7 mouse cellular contexts compared by ENCODE assay signal in the genomic region with DNA sequence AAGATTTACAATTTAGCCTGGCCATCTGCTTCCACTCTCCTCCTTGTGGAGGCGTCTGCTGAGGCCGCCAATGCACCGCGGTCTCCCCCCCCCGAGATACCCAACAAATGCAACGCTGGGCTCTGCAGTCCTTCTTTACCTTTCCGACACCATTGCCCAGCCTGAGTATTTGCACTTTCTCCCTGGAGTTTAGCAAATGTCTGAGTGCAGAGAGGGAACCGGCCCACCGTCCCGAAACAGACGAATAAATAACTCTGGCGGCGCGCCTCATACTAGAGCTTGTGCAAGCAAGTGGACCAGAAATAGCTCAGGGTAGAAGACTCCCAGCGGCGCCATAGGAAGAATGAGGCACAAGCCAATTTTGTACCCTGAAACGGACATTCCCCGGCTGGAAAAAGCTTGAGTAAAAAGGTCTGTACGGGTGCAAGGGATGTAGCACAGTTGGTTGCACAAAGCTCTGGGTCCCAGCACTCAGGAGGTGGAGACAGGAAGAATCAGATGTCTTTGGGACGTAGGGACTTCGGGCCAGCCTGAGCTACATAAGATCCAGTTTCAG. TPM values are rescaled to one million over a fixed set of nuclear protein-coding genes. Genes with fewer than 3 reads are reported as not detected.
DNase-seq lines count a peak whose midpoint lies in the region; ATAC-seq and TF ChIP-seq lines count a peak whose summit lies in the region.

No protein-coding gene starts in this region.

- H3K9me3 ChIP-seq in hindbrain, embryonic 12.5 days (replicated peaks) = no peaks in the 10 kb centered on the region

- H3K36me3 ChIP-seq in hindbrain, embryonic 12.5 days = no peaks in the 10 kb centered on the region

- peak overlapping the region; percentile 61 for H3K4me3 ChIP-seq in hindbrain, embryonic 12.5 days
- H3K4me3 ChIP-seq in left cerebral cortex, adult 2 months = peak overlapping the region; percentile 65

- H3K27ac ChIP-seq in hindbrain, embryonic 12.5 days = peak overlapping the region; percentile 84
- peak overlapping the region; percentile 84 for H3K27ac ChIP-seq in left cerebral cortex, adult 2 months

- intact Hi-C loops in left cerebral cortex, adult 2 months (cut with DNase I) = no loop called here

- peak; percentile 35 for ATAC-seq in hindbrain, embryonic 12.5 days (ENCODE audit: low FRiP score)

- H3K9ac ChIP-seq in hindbrain, embryonic 12.5 days = peak overlapping the region; percentile 58

- H3K4me1 ChIP-seq in hindbrain, embryonic 12.5 days = peaks cover 17% of the 10 kb centered on the region

- H3K4me2 ChIP-seq in hindbrain, embryonic 12.5 days (replicated peaks) = peak overlapping the region; percentile 72

- TF ChIP-seq CTCF in left cerebral cortex, adult 2 months (IDR thresholded peaks at IDR 0.05) = no peak

- no peaks in the 10 kb centered on the region for H3K27me3 ChIP-seq in hindbrain, embryonic 12.5 days

- peak; percentile 80 for DNase-seq in adipocyte (ENCODE audit: low spot score)
- peak; percentile 78 to 79 for DNase-seq in cerebellum, postnatal 14 days
- DNase-seq in frontal cortex, postnatal 25 days (ENCODE audit: low spot score in 2 of 2) = peak; percentile 50 to 54
- peak in 1 of 2 experiments; percentile 60 for DNase-seq in left cerebral cortex, adult 2 months (ENCODE audit: extremely low spot score in 1 of 2, low spot score in 2 of 2)
- DNase-seq in lung, postnatal 4 days = peak; percentile 76 to 81
- DNase-seq in right cerebral cortex, adult 2 months (ENCODE audit: low spot score in 2 of 2) = peak; percentile 63 to 73

- WGBS in hindbrain, embryonic 12.5 days = 2% methylated on average over 21 of the region's 21 CpGs

RNA-seq across cellular contexts. Expression of gene Myl6b, which starts 0.7 kb away (rescaled TPM):
- polyA plus RNA-seq in hindbrain, embryonic 12.5 days (2016; fragmentation: Nextera tagmentation; extraction: Ambion mirVana) = 2.9 and 3.3 TPM in 2 replicates
- total RNA-seq in left cerebral cortex, adult 2 months (2021) = 10 to 100 TPM; 30.7 to 32.9 TPM

RNA-seq across cellular contexts. Expression of gene Myl6, which starts 5.2 kb away (rescaled TPM):
- 836 and 860 TPM in 2 replicates for polyA plus RNA-seq in hindbrain, embryonic 12.5 days (2016; fragmentation: Nextera tagmentation; extraction: Ambion mirVana)
- 100 to 1,000 TPM; 555 to 562 TPM for total RNA-seq in left cerebral cortex, adult 2 months (2021)

RNA-seq across cellular contexts. Expression of gene Esyt1, which starts 26.5 kb away (rescaled TPM):
- 28.9 and 30.9 TPM in 2 replicates for polyA plus RNA-seq in hindbrain, embryonic 12.5 days (2016; fragmentation: Nextera tagmentation; extraction: Ambion mirVana)
- 10 to 100 TPM; 10.2 to 10.4 TPM for total RNA-seq in left cerebral cortex, adult 2 months (2021)

RNA-seq across cellular contexts. Expression of gene Smarcc2, which starts 40.1 kb away (rescaled TPM):
- polyA plus RNA-seq in hindbrain, embryonic 12.5 days (2016; fragmentation: Nextera tagmentation; extraction: Ambion mirVana) = 195 and 215 TPM in 2 replicates
- 100 to 1,000 TPM; 253 to 254 TPM for total RNA-seq in left cerebral cortex, adult 2 months (2021)

RNA-seq across cellular contexts. Expression of gene Zc3h10, which starts 48.4 kb away (rescaled TPM):
- polyA plus RNA-seq in hindbrain, embryonic 12.5 days (2016; fragmentation: Nextera tagmentation; extraction: Ambion mirVana) = 20.8 TPM in 2 replicates
- total RNA-seq in left cerebral cortex, adult 2 months (2021) = 10 to 100 TPM; 12.4 to 15.7 TPM
